Comparison of ENCODE assay signal across 8 mouse cellular contexts in the genomic region with DNA sequence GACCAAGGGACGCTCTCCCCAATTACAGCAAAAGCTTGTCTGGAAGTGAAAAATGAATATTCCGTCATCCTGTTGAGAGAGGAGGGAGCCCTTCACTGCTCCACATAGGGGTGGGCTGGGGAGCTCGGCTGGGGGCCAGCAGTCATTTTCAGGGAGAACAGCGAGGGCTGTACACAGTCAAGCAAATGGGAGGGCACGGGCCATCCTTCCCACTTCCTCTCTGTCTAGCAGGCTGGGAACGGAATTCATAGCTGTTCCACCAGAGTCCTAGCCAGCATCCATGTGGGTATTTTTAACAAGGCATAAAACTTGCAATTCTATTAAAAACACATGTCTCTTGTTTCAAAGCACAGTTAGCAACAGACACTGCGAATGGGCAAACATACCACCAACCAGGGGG. TPM values are rescaled to one million over a fixed set of nuclear protein-coding genes. Genes with fewer than 3 reads are reported as not detected.
DNase-seq lines count a peak whose midpoint lies in the region; ATAC-seq and TF ChIP-seq lines count a peak whose summit lies in the region.

No protein-coding gene starts in this region.

- 56% methylated on average over 7 of the region's 7 CpGs for WGBS in hindbrain, postnatal 0 days
- WGBS in hindbrain, embryonic 14.5 days, result 64% methylated on average over 7 of the region's 7 CpGs

- 0 out of 2 replicates have a peak overlapping the region, but pooled peaks have one; percentile 15 for H3K27ac ChIP-seq in hindbrain, postnatal 0 days
- no peak overlapping the region for H3K27ac ChIP-seq in hindbrain, embryonic 14.5 days

- no peak overlapping the region for H3K9ac ChIP-seq in hindbrain, postnatal 0 days (replicated peaks; ENCODE audit: low read length)
- no peak overlapping the region for H3K9ac ChIP-seq in hindbrain, embryonic 14.5 days

- H3K4me1 ChIP-seq in hindbrain, postnatal 0 days (ENCODE audit: insufficient read depth, low read length), result no peaks in the 10 kb centered on the region
- peaks cover 4% of the 10 kb centered on the region; the same call in 1 of the 2 replicates for H3K4me1 ChIP-seq in hindbrain, embryonic 14.5 days (replicated peaks; ENCODE audit: control insufficient read depth, insufficient read depth, low read length)

- H3K27me3 ChIP-seq in hindbrain, postnatal 0 days (ENCODE audit: insufficient read depth, low read length), result no peaks in the 10 kb centered on the region
- no peaks in the 10 kb centered on the region for H3K27me3 ChIP-seq in hindbrain, embryonic 14.5 days (ENCODE audit: control insufficient read depth, insufficient read depth, low read length)

- H3K9me3 ChIP-seq in hindbrain, postnatal 0 days (ENCODE audit: low read length), result no peaks in the 10 kb centered on the region
- no peaks in the 10 kb centered on the region for H3K9me3 ChIP-seq in hindbrain, embryonic 14.5 days (ENCODE audit: control insufficient read depth, low read length)

- no peaks in the 10 kb centered on the region for H3K36me3 ChIP-seq in hindbrain, postnatal 0 days (ENCODE audit: insufficient read depth, low read length)
- H3K36me3 ChIP-seq in hindbrain, embryonic 14.5 days (replicated peaks; ENCODE audit: control insufficient read depth, insufficient read depth), result no peaks in the 10 kb centered on the region

- no peak overlapping the region for H3K4me3 ChIP-seq in hindbrain, postnatal 0 days (ENCODE audit: low read length)
- H3K4me3 ChIP-seq in hindbrain, embryonic 14.5 days (replicated peaks; ENCODE audit: low read length), result no peak overlapping the region

- no peak overlapping the region for H3K4me2 ChIP-seq in hindbrain, postnatal 0 days (ENCODE audit: low read depth, low read length)
- no peak overlapping the region for H3K4me2 ChIP-seq in hindbrain, embryonic 14.5 days (replicated peaks)

- no peak for DNase-seq in hindbrain, postnatal 0 days (ENCODE audit: low spot score)
- DNase-seq in hindbrain, embryonic 14.5 days (ENCODE audit: low spot score), result no peak
- DNase-seq in frontal cortex, postnatal 36 days (ENCODE audit: low spot score in 2 of 2), result peak; percentile 43 to 51
- peak; percentile 11 to 20 for DNase-seq in layer of hippocampus, adult 8-10 months (ENCODE audit: low spot score in 2 of 2)
- peak; percentile 41 for DNase-seq in right cerebral cortex, postnatal 14 days
- DNase-seq in cerebellum, postnatal 25 days, result no peak
- DNase-seq in urinary bladder, postnatal 25 days (ENCODE audit: low spot score), result no peak
- DNase-seq in natural killer cell, adult 2 months (ENCODE audit: low spot score in 2 of 2), result no peak

- TF ChIP-seq CTCF in hindbrain, postnatal 0 days (IDR thresholded peaks at IDR 0.05; ENCODE audit: low read depth), result no peak

- ATAC-seq in hindbrain, postnatal 0 days, result no peak
- ATAC-seq in hindbrain, embryonic 14.5 days (ENCODE audit: low FRiP score), result no peak

RNA-seq across cellular contexts. Expression of gene Pdzd2, which starts 59.0 kb away (rescaled TPM):
- 28.5 and 40.6 TPM in 2 replicates for total RNA-seq in hindbrain, postnatal 0 days (2014; rRNA removed)
- 15.4 and 15.9 TPM in 2 replicates for polyA plus RNA-seq in hindbrain, postnatal 0 days (2015; fragmentation: Nextera tagmentation; extraction: Ambion mirVana)
- 12.1 and 15.5 TPM in 2 replicates for polyA plus RNA-seq in hindbrain, embryonic 14.5 days (2014; fragmentation: Nextera tagmentation; extraction: Ambion mirVana)
- 10 to 100 TPM; 45.8 to 56.3 (median 53.1) TPM for total RNA-seq in layer of hippocampus, adult 8-10 months (2022)

Comparison
In these comparisons a context has a peak if more than half of its experiments do, and no peak if none do; other contexts are left out.
1. DNase-seq: peak in frontal cortex, postnatal 36 days (2 of 2), layer of hippocampus, adult 8-10 months (2 of 2) and right cerebral cortex, postnatal 14 days (single experiment); none in hindbrain, postnatal 0 days (single experiment), hindbrain, embryonic 14.5 days (single experiment), cerebellum, postnatal 25 days (0 of 2), urinary bladder, postnatal 25 days (single experiment) and natural killer cell, adult 2 months (0 of 2).